10 mouse cellular contexts compared by ENCODE assay signal in genomic region chr5:148310790-148311189, GRCm38 (mm10).
A peak's percentile ranks its signal among the peaks of the same experiment; 100 is the strongest.
DNase-seq lines count a peak whose midpoint lies in the region.
"Had no signal": no experiment of that assay in that cellular context is flagged by ENCODE, and none has a peak within 500 bp of the region (broad histone marks: within the 10 kb centered on the region; RNA-seq: fewer than 3 reads in every experiment).

No protein-coding gene starts in this region.

- peak overlapping the region; percentile 91 for H3K4me3 ChIP-seq in megakaryocyte, embryonic 14.5 days (replicated peaks)
- H3K4me3 ChIP-seq: limb, embryonic 15.5 days had no signal

- intact Hi-C loops in heart, postnatal 10 days (cut with DNase I): no loop called here
- intact Hi-C loops in left cerebral cortex, postnatal 4 days (cut with DNase I): no loop called here

- no peaks in the 10 kb centered on the region for H3K36me3 ChIP-seq in megakaryocyte, embryonic 14.5 days (replicated peaks; ENCODE audit: low read length)
- H3K36me3 ChIP-seq: limb, embryonic 15.5 days had no signal

- peaks cover 32% of the 10 kb centered on the region for H3K9me3 ChIP-seq in megakaryocyte, embryonic 14.5 days
- H3K9me3 ChIP-seq: limb, embryonic 15.5 days had no signal

- H3K27me3 ChIP-seq in megakaryocyte, embryonic 14.5 days (replicated peaks): peaks cover 4% of the 10 kb centered on the region
- H3K27me3 ChIP-seq: limb, embryonic 15.5 days; Patski had no signal

- peak; percentile 12 for DNase-seq in gastrocnemius, postnatal 10 days
- DNase-seq in gastrocnemius, postnatal 25 days: no peak
- DNase-seq in B cell, adult 2 months: peak; percentile 44 to 51
- DNase-seq in heart, postnatal 10 days: peak; percentile 30 to 32
- DNase-seq in ovary, postnatal 14 days (ENCODE audit: low spot score): no peak
- no peak for DNase-seq in MN1 (ENCODE audit: low spot score)
- no peak for DNase-seq in left cerebral cortex, postnatal 4 days

- peaks cover 4% of the 10 kb centered on the region for H3K4me1 ChIP-seq in megakaryocyte, embryonic 14.5 days
- H3K4me1 ChIP-seq: limb, embryonic 15.5 days had no signal

Comparison
In these comparisons a context has a peak if more than half of its experiments do, and no peak if none do; other contexts are left out.
1. DNase-seq: peak in gastrocnemius, postnatal 10 days (single experiment), B cell, adult 2 months (2 of 2) and heart, postnatal 10 days (2 of 2); none in gastrocnemius, postnatal 25 days (single experiment), ovary, postnatal 14 days (single experiment), MN1 (single experiment) and left cerebral cortex, postnatal 4 days (single experiment).